Mouse (Mus musculus) spleen, adult 12 weeks (tissue): ENCODE results near the gene Rbm4b.
"Not testable (repeated sequence)": the region's sequence is repeated elsewhere in the genome, so short reads cannot be mapped to it uniquely, and the experiment has no call there.

Experiments
- DNase-seq: peaks from one replicate; pipeline ENCODE4 v3.0.0; 2022; ENCODE audit warnings: low spot score

Gene Rbm4b

DNA sequence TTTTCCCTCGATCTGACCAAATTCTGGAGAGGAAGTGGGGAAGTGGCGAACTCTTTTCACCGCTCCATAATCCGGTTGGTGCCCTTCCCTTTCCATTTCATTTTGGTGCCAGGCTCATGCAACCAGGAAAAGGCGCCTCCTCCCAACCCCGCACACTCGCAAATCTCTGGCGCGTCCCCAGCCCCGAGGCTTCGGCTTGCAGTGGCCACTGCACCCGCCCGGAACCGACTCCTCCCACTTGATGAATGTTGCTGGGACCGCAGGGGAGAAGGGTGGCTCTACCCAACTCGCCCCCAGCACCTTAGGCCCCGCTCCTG, 54.4 kb downstream of the Rbm4b start:
- no peak for DNase-seq

DNA sequence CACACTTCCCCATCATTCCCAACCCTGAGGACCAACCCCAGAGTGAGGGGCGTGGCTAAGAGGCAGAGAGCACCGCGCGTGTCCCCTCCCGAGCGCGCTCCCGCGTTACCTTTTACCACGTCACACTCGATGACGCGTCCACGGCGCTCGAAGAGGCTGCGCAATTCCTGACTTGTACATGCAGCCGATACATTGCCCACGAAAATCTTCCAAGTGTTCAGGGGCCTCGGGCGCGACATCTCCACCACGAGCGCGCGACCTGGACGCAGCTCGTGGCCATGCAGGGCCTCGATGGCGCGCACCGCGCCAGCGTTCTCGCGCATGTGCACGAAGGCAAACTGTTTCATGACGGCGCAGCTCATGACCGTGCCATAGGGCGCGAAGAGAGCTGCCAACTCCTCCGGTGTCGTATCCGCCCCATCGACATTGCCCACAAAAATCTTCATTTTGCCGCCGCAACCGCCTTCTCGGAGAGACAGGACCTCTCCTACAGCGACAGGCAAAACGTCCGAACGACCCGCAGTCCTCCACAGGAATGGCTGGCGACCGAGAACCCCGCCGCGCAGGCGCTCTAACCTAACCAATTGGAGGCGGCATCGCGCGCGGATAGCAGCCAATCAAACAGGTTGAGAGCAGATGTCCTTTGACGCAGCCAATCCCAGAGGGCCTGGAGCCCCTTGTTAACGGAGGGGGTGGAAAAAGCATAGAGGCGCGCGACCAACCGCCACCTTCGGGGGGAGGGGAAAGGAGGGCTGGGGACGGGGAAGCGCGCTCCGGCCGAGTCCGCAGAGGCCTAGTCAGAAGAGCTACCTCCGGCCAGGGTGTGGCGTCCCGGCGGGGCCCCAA, 55.0 kb downstream of the Rbm4b start, which contains the start of the genes Gm21992 and Rbm14:
Gm21992 (minus strand) TSS at position 550 of the 846 bp plus-strand sequence.
Rbm14 (minus strand) TSS at position 572 of the 846 bp plus-strand sequence.
- DNase-seq = peak; percentile 96

DNA sequence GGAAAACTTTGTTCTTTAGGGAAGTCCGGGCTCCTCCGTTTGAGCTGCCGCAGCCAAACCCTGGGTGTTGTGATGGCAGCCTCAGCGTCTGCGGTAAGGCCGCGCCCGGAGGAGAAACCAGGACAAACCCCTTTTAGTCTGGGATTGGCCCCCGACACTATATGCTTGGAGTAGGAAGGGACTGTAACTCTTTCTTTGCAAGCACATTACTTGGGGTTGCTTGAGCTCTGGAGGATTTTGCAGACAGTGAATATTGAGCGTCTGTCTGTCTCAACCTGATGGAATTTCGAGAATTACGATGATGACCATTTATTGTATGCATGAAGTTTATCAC, 55.6 kb downstream of the Rbm4b start:
- no peak for DNase-seq

DNA sequence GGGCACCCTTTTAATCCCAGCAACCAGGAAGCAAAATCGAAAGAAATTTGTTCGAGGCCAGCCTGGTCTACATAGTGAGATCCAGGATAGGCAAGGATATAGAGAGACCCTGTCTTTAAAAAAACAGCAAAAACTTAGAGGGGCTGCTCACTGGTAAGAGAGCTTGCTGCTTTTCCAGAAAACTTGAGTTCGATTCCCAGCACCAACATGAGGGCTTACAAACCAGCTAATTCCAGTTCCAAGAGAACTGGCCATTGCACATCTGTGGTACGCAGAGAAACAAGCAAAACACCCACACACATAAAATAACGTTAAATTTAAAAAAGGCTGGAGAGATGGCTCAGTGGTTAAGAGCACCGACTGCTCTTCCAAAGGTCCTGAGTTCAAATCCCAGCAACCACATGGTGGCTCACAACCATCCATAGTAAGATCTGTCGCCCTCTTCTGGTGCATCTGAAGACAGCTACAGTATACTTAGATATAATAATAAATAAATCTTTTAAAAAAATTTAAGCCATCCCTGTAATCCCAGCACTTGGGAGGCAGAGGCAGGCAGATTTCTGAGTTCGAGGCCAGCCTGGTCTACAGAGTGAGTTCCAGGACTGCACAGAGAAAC, 56.1 kb downstream of the Rbm4b start:
- DNase-seq = not testable (repeated sequence)

DNA sequence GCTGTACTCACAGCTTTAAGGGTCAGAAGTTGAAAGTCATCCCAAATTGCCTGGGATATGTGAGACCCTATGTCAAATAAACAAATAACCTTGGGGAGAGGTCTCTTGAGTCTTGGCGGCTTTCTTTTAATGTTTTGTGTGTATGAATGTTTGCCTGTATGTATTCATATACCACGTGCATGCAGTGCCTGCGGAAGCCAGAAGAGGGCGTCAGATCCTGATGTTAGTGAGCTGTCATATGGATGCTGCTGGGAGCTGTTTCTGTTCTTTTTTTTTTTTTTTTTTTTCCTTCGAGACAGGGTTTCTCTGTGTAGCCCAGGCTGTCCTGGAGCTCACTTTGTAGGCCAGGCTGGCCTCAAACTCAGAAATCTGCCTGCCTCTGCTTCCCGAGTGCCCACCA, 56.7 kb downstream of the Rbm4b start:
- peak; percentile 25 for DNase-seq
